Mouse (Mus musculus): ENCODE data around the gene Fbxw10.

DNA sequence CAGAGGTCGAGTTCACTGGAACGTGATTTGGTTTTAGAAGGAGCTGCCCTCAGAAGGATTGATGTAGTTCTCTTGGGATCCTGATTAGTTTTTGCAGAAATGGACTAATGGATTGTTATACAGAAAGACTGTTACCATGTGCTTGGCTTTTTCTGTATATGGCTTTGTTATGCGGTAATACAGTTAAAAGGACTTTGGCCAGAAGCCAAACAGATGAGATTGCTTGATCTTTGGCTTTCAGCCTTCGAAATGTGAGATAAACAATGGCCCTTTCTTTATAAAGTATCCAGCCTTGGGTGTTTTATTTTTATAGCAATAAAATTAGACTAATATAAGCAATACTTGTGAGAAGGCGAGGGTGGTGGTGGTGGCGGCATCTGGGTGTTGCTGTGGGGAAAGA lies 30.3 kb upstream of the Fbxw10 start:
- TF ChIP-seq GATA1 (IDR thresholded peaks at IDR 0.05; ENCODE audit: borderline replicate concordance, low read length): no peak
- no peak for TF ChIP-seq FLI1 (IDR thresholded peaks at IDR 0.05; ENCODE audit: low read length)
